Mouse (Mus musculus): ENCODE data around the gene Cblb.

DNA sequence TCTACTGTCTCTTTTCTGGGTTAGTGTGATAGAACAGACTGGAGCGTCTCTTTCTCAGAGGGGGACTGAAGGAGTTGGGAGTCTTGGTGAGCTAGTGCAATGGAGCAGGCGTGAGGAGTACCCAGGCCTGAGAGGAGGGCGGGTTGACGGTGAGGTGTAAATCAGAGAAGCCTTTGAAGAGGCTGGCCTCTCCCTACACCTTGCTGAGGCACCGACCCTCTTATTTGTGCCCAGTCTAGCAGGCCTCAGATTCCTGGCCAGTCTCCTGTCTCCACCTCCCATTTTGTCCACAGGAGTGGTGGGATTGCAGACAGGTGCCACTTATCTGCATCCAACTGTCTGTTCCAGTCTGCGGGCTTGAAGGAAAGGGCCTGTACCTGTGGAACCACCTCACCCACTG lies 117.0 kb downstream of the Cblb start:
- TF ChIP-seq CTCF (IDR thresholded peaks at IDR 0.05; ENCODE audit: low read depth) (no peak), EP300 (IDR thresholded peaks at IDR 0.05; ENCODE audit: low read depth) (no peak)

Data from liver, postnatal 0 days (tissue).